Mouse (Mus musculus): ENCODE results near the gene Bnipl.

DNA sequence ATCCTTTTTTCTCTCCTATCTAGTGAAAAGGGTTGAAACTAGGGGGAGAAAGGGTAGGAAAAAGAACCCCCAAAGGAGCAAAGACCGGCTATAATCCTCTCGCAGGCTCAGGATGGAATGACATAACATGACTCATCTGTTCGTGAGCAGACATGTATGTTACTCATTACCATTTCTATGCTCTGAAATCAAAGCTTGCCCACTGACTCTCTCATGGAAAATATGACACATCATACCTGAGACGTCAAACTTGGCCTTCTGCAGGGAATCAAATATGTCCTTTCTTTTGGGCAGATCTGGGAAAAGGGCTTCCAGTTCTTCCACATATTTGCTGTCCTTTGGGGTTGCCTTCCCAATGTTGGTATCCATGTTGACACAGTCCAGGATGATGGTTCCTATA, 11.0 kb upstream of the Bnipl start:
- no peak for TF ChIP-seq CTCF (IDR thresholded peaks at IDR 0.05; ENCODE audit: control insufficient read depth, insufficient read depth, insufficient read length)
- no peak for TF ChIP-seq MYOD1 (IDR thresholded peaks at IDR 0.05; ENCODE audit: control insufficient read depth, insufficient read length, low read depth)
- no peak for TF ChIP-seq CEBPB (IDR thresholded peaks at IDR 0.05; ENCODE audit: low read depth)
- TF ChIP-seq MAX (IDR thresholded peaks at IDR 0.05) = no peak
- no peak for TF ChIP-seq MYOG (IDR thresholded peaks at IDR 0.05; ENCODE audit: control insufficient read depth, extremely low read depth, insufficient read length)
